Mouse (Mus musculus) midbrain, embryonic 16.5 days (tissue): ENCODE data around the gene Fam183b. TPM values are rescaled to one million over a fixed set of nuclear protein-coding genes. Genes with fewer than 3 reads are reported as not detected.
"Not testable (repeated sequence)": the region's sequence is repeated elsewhere in the genome, so short reads cannot be mapped to it uniquely, and the experiment has no call there.

Source experiments
- ATAC-seq: fragments of 200-750 bp; cut with Nextera tagmentation; 2 replicates; pipeline ENCODE4 v1.8.0; 2017; ENCODE audit warnings: moderate TSS enrichment
- H3K27ac ChIP-seq: fragments of 300-500 bp; sonication (generic); 2 replicates; pipeline ENCODE4 v1.5.1; 2014; ENCODE audit warnings: mild to moderate bottlenecking, low read length, mixed read lengths
- H3K27me3 ChIP-seq: fragments of 300-500 bp; sonication (generic); 2 replicates; pipeline ENCODE4 v1.6.1; 2014; ENCODE audit warnings: low read depth, low read length, mixed read lengths; ENCODE audit not compliant: control insufficient read depth, insufficient read depth
- H3K36me3 ChIP-seq: fragments of 300-500 bp; sonication (generic); 2 replicates; pipeline ENCODE4 v1.6.1; 2014; ENCODE audit warnings: mild to moderate bottlenecking, low read length, moderate library complexity, mixed read lengths; ENCODE audit not compliant: control insufficient read depth, insufficient read depth
- H3K4me1 ChIP-seq: fragments of 300-500 bp; sonication (generic); 2 replicates; pipeline ENCODE4 v1.6.1; 2014; ENCODE audit warnings: mild to moderate bottlenecking, low read length, mixed read lengths; ENCODE audit not compliant: control insufficient read depth, insufficient read depth
- H3K4me2 ChIP-seq: fragments of 300-500 bp; sonication (generic); 2 replicates; pipeline ENCODE4 v1.6.1; 2014; ENCODE audit warnings: mild to moderate bottlenecking, low read length, mixed read lengths
- H3K4me3 ChIP-seq: fragments of 300-500 bp; sonication (generic); 2 replicates; pipeline ENCODE4 v1.5.1; 2014; ENCODE audit warnings: low read depth, mild to moderate bottlenecking, low read length, moderate library complexity, mixed read lengths
- H3K9ac ChIP-seq: fragments of 300-500 bp; sonication (generic); 2 replicates; pipeline ENCODE4 v1.6.1; 2014; ENCODE audit warnings: low read depth, low read length, mixed read lengths
- H3K9me3 ChIP-seq: fragments of 300-500 bp; sonication (generic); replicated peaks from 2 replicates; pipeline ENCODE4 v1.6.1; 2014; ENCODE audit warnings: mild to moderate bottlenecking, low read length, mixed read lengths; ENCODE audit not compliant: control insufficient read depth, poor library complexity, severe bottlenecking
- WGBS: fragments of 180-500 bp; shearing (Covaris S2); extraction: QIAGEN DNeasy Blood & Tissue Kit; methylation state at CpG from one replicate; pipeline ENCODE4 v1.1.7; 2014; 5-methylcytosine and 5-hydroxymethylcytosine counted together
- polyA plus RNA-seq: library from polyadenylated mRNA; unstranded; fragments of >200 nt; fragmentation: Nextera tagmentation; extraction: Ambion mirVana; gene quantifications from 2 replicates; pipeline ENCODE4 v1.2.1, GENCODE M21; 2015

Fam183b gene
- polyA plus RNA-seq, result 13.6 and 15.3 TPM in 2 replicates

GRCm38 (mm10) chr11:58801558-58802228 lies at the start of gene Fam183b:
Gene Fam183b (minus strand): TSS chr11:58801960.
- Histone ChIP-seq H3K4me3 (peak within 1 kb of the TSS; percentile 16; the same call in 1 of the 2 replicates), H3K9ac (peak within 1 kb of the TSS; percentile 23; the same call in 1 of the 2 replicates), H3K27ac (peak within 1 kb of the TSS; percentile 9; the same call in 1 of the 2 replicates), H3K4me2 (peak within 1 kb of the TSS; percentile 42), H3K9me3 (no peaks in the 10 kb centered on the region), H3K4me1 (peaks cover 13% of the 10 kb centered on the region), H3K36me3 (no peaks in the 10 kb centered on the region), H3K27me3 (no peaks in the 10 kb centered on the region)
- whole genome bisulfite sequencing, result 19% methylated on average over 14 of the region's 14 CpGs
- ATAC-seq, result peak; percentile 89

GRCm38 (mm10) chr11:58849731-58850130 lies 48.0 kb upstream of the Fam183b start:
- Histone ChIP-seq H3K4me1 (peaks cover 11% of the 10 kb centered on the region), H3K27ac (no peak overlapping the region), H3K27me3 (no peaks in the 10 kb centered on the region), H3K4me3 (no peak overlapping the region), H3K9ac (no peak overlapping the region), H3K36me3 (peaks cover 23% of the 10 kb centered on the region), H3K4me2 (no peak overlapping the region), H3K9me3 (no peaks in the 10 kb centered on the region)
- no peak for ATAC-seq
- WGBS, result 75% methylated on average over 2 of the region's 2 CpGs

- ATAC-seq, result peak; percentile 23; the same call in 1 of the 2 replicates
- H3K4me2 ChIP-seq, result peak overlapping the region; percentile 69
- 46% methylated on average over 9 of the region's 9 CpGs for WGBS
- peaks cover 20% of the 10 kb centered on the region for H3K36me3 ChIP-seq
- peaks cover 11% of the 10 kb centered on the region for H3K4me1 ChIP-seq
- no peaks in the 10 kb centered on the region for H3K9me3 ChIP-seq
- H3K4me3 ChIP-seq, result peak overlapping the region; percentile 64
- peak overlapping the region; percentile 86; the same call in 1 of the 2 replicates for H3K27ac ChIP-seq
- peak overlapping the region; percentile 88 for H3K9ac ChIP-seq
- no peaks in the 10 kb centered on the region for H3K27me3 ChIP-seq
These were observed 45.9 kb upstream of the Fam183b start for GRCm38 (mm10) chr11:58847636-58848035.

- Histone ChIP-seq H3K9me3 (no peaks in the 10 kb centered on the region), H3K4me3 (peak within 1 kb of the TSS; percentile 64), H3K27ac (peak within 1 kb of the TSS; percentile 86), H3K27me3 (no peaks in the 10 kb centered on the region), H3K4me2 (peak within 1 kb of the TSS; percentile 69), H3K9ac (peak within 1 kb of the TSS; percentile 88), H3K4me1 (peaks cover 11% of the 10 kb centered on the region), H3K36me3 (peaks cover 20% of the 10 kb centered on the region)
- 0% methylated on average over 24 of the region's 24 CpGs for WGBS
- ATAC-seq, result peak; percentile 100
These were observed 45.2 kb upstream of the Fam183b start, which contains the start of gene Gm12258 for GRCm38 (mm10) chr11:58846919-58847461. Gene Gm12258 (plus strand): TSS chr11:58847158.

- not testable (repeated sequence) for H3K36me3 ChIP-seq, H3K9me3 ChIP-seq, ATAC-seq, H3K9ac ChIP-seq, H3K4me1 ChIP-seq, H3K27me3 ChIP-seq, H3K4me2 ChIP-seq, H3K4me3 ChIP-seq, H3K27ac ChIP-seq
These were observed 37.2 kb upstream of the Fam183b start, which contains the start of gene Olfr311 for GRCm38 (mm10) chr11:58838951-58839350. Gene Olfr311 (plus strand): TSS chr11:58839251.

- not testable (repeated sequence) for H3K9ac ChIP-seq, H3K27ac ChIP-seq, H3K4me1 ChIP-seq, H3K4me3 ChIP-seq, H3K36me3 ChIP-seq, H3K9me3 ChIP-seq, H3K27me3 ChIP-seq, H3K4me2 ChIP-seq, ATAC-seq
- 87% methylated on average over 3 of the region's 3 CpGs for WGBS
These were observed 30.8 kb upstream of the Fam183b start for GRCm38 (mm10) chr11:58832541-58832940.

GRCm38 (mm10) chr11:58829764-58830163 lies 28.0 kb upstream of the Fam183b start:
- WGBS, result 75% methylated on average over 3 of the region's 3 CpGs

GRCm38 (mm10) chr11:58828937-58829336 lies 27.2 kb upstream of the Fam183b start, which contains the start of gene Olfr312:
Gene Olfr312 (plus strand): TSS chr11:58829237.
- not testable (repeated sequence) for H3K27ac ChIP-seq, H3K27me3 ChIP-seq, H3K4me1 ChIP-seq, H3K4me3 ChIP-seq, H3K9me3 ChIP-seq, ATAC-seq, H3K4me2 ChIP-seq, H3K36me3 ChIP-seq, H3K9ac ChIP-seq

More at GRCm38 (mm10) chr11:58829764-58830163, 28.0 kb upstream of the Fam183b start:
- Histone ChIP-seq H3K9ac (no peak overlapping the region), H3K27me3 (no peaks in the 10 kb centered on the region), H3K4me1 (no peaks in the 10 kb centered on the region), H3K4me3 (no peak overlapping the region), H3K4me2 (no peak overlapping the region), H3K9me3 (no peaks in the 10 kb centered on the region), H3K36me3 (no peaks in the 10 kb centered on the region), H3K27ac (no peak overlapping the region)
- ATAC-seq, result no peak

- H3K27ac ChIP-seq, result no peak overlapping the region
- no peak overlapping the region for H3K9ac ChIP-seq
- no peak overlapping the region for H3K4me2 ChIP-seq
- H3K9me3 ChIP-seq, result no peaks in the 10 kb centered on the region
- WGBS, result 81% methylated on average over 1 of the region's 1 CpGs
- no peaks in the 10 kb centered on the region for H3K36me3 ChIP-seq
- no peak for ATAC-seq
- H3K27me3 ChIP-seq, result no peaks in the 10 kb centered on the region
- no peaks in the 10 kb centered on the region for H3K4me1 ChIP-seq
- H3K4me3 ChIP-seq, result no peak overlapping the region
These were observed 13.9 kb upstream of the Fam183b start for GRCm38 (mm10) chr11:58815676-58816075.
